Comparison of ENCODE assay signal across 8 mouse cellular contexts in the genomic region with DNA sequence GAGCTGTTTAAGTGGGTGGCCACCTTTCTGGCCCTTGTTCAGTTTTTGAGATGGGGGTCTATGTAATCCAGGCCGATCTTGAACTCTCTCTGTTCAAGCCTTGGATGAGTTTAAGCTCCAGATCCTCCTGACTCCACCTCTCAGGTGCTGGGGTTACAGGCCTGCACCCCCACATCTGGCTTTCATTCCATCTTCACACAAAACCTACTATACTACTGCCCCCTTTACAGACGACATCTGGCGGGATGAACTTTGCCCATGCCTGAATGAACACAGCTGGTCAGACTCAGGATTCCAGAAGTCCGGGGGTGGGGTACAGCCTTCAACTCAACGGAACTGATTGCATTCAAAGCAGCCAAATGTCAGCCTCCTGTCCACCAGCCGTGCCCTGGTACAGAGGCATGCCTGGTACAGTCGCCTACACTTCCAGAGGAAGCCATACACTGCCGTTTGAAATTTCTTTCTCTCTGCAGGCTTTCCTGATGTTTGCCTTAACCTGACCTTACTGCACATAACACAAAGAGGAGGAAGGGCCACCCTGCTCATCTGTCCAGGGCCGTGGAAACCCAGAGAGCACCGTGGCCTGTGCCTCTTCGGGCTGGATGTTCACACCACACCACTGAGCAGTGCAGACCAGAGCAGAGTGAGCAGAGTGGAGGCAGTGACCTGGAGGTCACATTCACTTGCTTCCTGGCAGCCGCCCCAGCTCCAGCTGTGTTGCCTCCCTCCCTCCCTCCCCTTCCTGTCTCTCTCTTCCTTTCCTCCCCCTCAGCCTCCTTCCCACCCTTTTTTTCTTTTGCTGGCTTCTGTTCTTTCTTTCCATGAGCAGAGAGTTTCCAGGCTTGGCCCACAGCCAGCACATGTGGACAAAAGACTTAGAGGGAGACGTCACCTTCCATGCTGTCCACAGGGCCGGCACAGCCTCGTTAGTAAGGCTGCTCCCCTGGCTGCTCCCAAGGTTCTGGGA. TPM values are rescaled to one million over a fixed set of nuclear protein-coding genes. Genes with fewer than 3 reads are reported as not detected.
DNase-seq lines count a peak whose midpoint lies in the region; ATAC-seq and TF ChIP-seq lines count a peak whose summit lies in the region.

No protein-coding gene starts in this region.

- peaks cover 5% of the 10 kb centered on the region; the same call in 1 of the 2 replicates for H3K4me1 ChIP-seq in brown adipose tissue, adult 24 weeks (ENCODE audit: control insufficient read depth, insufficient read depth, insufficient read length, low read length)
- peaks cover 27% of the 10 kb centered on the region for H3K4me1 ChIP-seq in hindbrain, postnatal 0 days (ENCODE audit: insufficient read depth, low read length)
- H3K4me1 ChIP-seq in limb, embryonic 15.5 days = peaks cover 62% of the 10 kb centered on the region
- peaks cover 43% of the 10 kb centered on the region for H3K4me1 ChIP-seq in midbrain, embryonic 16.5 days (ENCODE audit: control insufficient read depth, insufficient read depth, low read length)

- WGBS in hindbrain, postnatal 0 days = 16% methylated on average over 15 of the region's 15 CpGs
- WGBS in limb, embryonic 15.5 days = 14% methylated on average over 15 of the region's 15 CpGs
- 15% methylated on average over 15 of the region's 15 CpGs for whole genome bisulfite sequencing in midbrain, embryonic 16.5 days

- H3K27me3 ChIP-seq in hindbrain, postnatal 0 days (ENCODE audit: insufficient read depth, low read length) = no peaks in the 10 kb centered on the region
- H3K27me3 ChIP-seq in limb, embryonic 15.5 days = no peaks in the 10 kb centered on the region
- no peaks in the 10 kb centered on the region for H3K27me3 ChIP-seq in midbrain, embryonic 16.5 days (ENCODE audit: control insufficient read depth, insufficient read depth, low read depth, low read length)

- H3K9me3 ChIP-seq in hindbrain, postnatal 0 days (ENCODE audit: low read length) = no peaks in the 10 kb centered on the region
- no peaks in the 10 kb centered on the region for H3K9me3 ChIP-seq in limb, embryonic 15.5 days
- H3K9me3 ChIP-seq in midbrain, embryonic 16.5 days (replicated peaks; ENCODE audit: control insufficient read depth, low read length, poor library complexity, severe bottlenecking) = no peaks in the 10 kb centered on the region

- H3K27ac ChIP-seq in brown adipose tissue, adult 24 weeks (replicated peaks; ENCODE audit: low read depth, low read length) = peak overlapping the region; percentile 17; the same call in 1 of the 2 replicates
- H3K27ac ChIP-seq in hindbrain, postnatal 0 days = peak overlapping the region; percentile 64
- H3K27ac ChIP-seq in limb, embryonic 15.5 days = peak overlapping the region; percentile 90
- H3K27ac ChIP-seq in midbrain, embryonic 16.5 days (ENCODE audit: low read length) = peak overlapping the region; percentile 19

- ATAC-seq in hindbrain, postnatal 0 days = peak; percentile 84
- ATAC-seq in limb, embryonic 15.5 days (ENCODE audit: insufficient number of reproducible peaks, low FRiP score, low TSS enrichment, low read depth) = peak; percentile 82
- ATAC-seq in midbrain, embryonic 16.5 days = peak; percentile 81

- no peak for TF ChIP-seq CTCF in hindbrain, postnatal 0 days (IDR thresholded peaks at IDR 0.05; ENCODE audit: low read depth)

- DNase-seq in MN1 (ENCODE audit: low spot score) = peak; percentile 89
- peak; percentile 83 for DNase-seq in gastrocnemius, postnatal 25 days
- peak; percentile 82 for DNase-seq in hindbrain, postnatal 0 days (ENCODE audit: low spot score)
- peak; percentile 18 to 24 for DNase-seq in thymus, postnatal 36 days
- no peak for DNase-seq in layer of hippocampus, postnatal 25 days (ENCODE audit: extremely low spot score in 1 of 2, low spot score in 1 of 2)

- H3K9ac ChIP-seq in hindbrain, postnatal 0 days (replicated peaks; ENCODE audit: low read length) = no peak overlapping the region
- H3K9ac ChIP-seq in limb, embryonic 15.5 days = no peak overlapping the region
- peak overlapping the region; percentile 8; the same call in 1 of the 2 replicates for H3K9ac ChIP-seq in midbrain, embryonic 16.5 days (ENCODE audit: low read depth, low read length)

- H3K36me3 ChIP-seq in hindbrain, postnatal 0 days (ENCODE audit: insufficient read depth, low read length) = no peaks in the 10 kb centered on the region
- H3K36me3 ChIP-seq in limb, embryonic 15.5 days = no peaks in the 10 kb centered on the region
- no peaks in the 10 kb centered on the region for H3K36me3 ChIP-seq in midbrain, embryonic 16.5 days (ENCODE audit: control insufficient read depth, insufficient read depth, low read length)

- H3K4me2 ChIP-seq in hindbrain, postnatal 0 days (ENCODE audit: low read depth, low read length) = no peak overlapping the region
- peak overlapping the region; percentile 8; the same call in 1 of the 2 replicates for H3K4me2 ChIP-seq in limb, embryonic 15.5 days
- H3K4me2 ChIP-seq in midbrain, embryonic 16.5 days (ENCODE audit: low read length) = no peak overlapping the region

- H3K4me3 ChIP-seq in brown adipose tissue, adult 24 weeks (ENCODE audit: insufficient read depth, low read depth, low read length) = no peak overlapping the region
- H3K4me3 ChIP-seq in hindbrain, postnatal 0 days (ENCODE audit: low read length) = no peak overlapping the region
- H3K4me3 ChIP-seq in limb, embryonic 15.5 days = no peak overlapping the region
- no peak overlapping the region for H3K4me3 ChIP-seq in midbrain, embryonic 16.5 days (ENCODE audit: low read depth, low read length)

RNA-seq across cellular contexts. Expression of a gene that starts 14.8 kb away (rescaled TPM):
- 1.7 and 2.8 TPM in 2 replicates for polyA plus RNA-seq in brown adipose tissue, adult 24 weeks (2012; ENCODE audit: insufficient read depth, insufficient read length, missing spikeins)
- total RNA-seq in gastrocnemius, postnatal 25 days (2021) = 1 to 10 TPM; 4.6 to 4.7 TPM
- 19.2 and 30.4 TPM in 2 replicates for total RNA-seq in hindbrain, postnatal 0 days (2014; rRNA removed)
- 13.2 and 14.6 TPM in 2 replicates for polyA plus RNA-seq in hindbrain, postnatal 0 days (2015; fragmentation: Nextera tagmentation; extraction: Ambion mirVana)
- 16.6 and 21.7 TPM in 2 replicates for polyA plus RNA-seq in limb, embryonic 15.5 days (2015; fragmentation: Nextera tagmentation; extraction: Ambion mirVana)
- 15.6 and 17.0 TPM in 2 replicates for polyA plus RNA-seq in midbrain, embryonic 16.5 days (2015; fragmentation: Nextera tagmentation; extraction: Ambion mirVana)
- 10 to 100 TPM; 32.6 to 33.7 TPM for total RNA-seq in layer of hippocampus, postnatal 25 days (2021)

RNA-seq across cellular contexts. Expression of a gene that starts 30.8 kb away (rescaled TPM):
- polyA plus RNA-seq in brown adipose tissue, adult 24 weeks (2012; ENCODE audit: insufficient read depth, insufficient read length, missing spikeins) = 10.4 and 12.6 TPM in 2 replicates
- 1 to 10 TPM; 5.9 to 7.3 TPM for total RNA-seq in gastrocnemius, postnatal 25 days (2021)
- 14.8 and 18.8 TPM in 2 replicates for total RNA-seq in hindbrain, postnatal 0 days (2014; rRNA removed)
- polyA plus RNA-seq in hindbrain, postnatal 0 days (2015; fragmentation: Nextera tagmentation; extraction: Ambion mirVana) = 35.6 and 36.9 TPM in 2 replicates
- polyA plus RNA-seq in limb, embryonic 15.5 days (2015; fragmentation: Nextera tagmentation; extraction: Ambion mirVana) = 36.6 and 48.3 TPM in 2 replicates
- 47.2 and 50.3 TPM in 2 replicates for polyA plus RNA-seq in midbrain, embryonic 16.5 days (2015; fragmentation: Nextera tagmentation; extraction: Ambion mirVana)
- 10 to 100 TPM; 30.1 to 32.8 TPM for total RNA-seq in layer of hippocampus, postnatal 25 days (2021)

RNA-seq across cellular contexts. Expression of a gene that starts 42.6 kb away (rescaled TPM):
- polyA plus RNA-seq in brown adipose tissue, adult 24 weeks (2012; ENCODE audit: insufficient read depth, insufficient read length, missing spikeins) = not detected in 2 replicates
- not detected for total RNA-seq in gastrocnemius, postnatal 25 days (2021)
- not detected in 2 replicates for total RNA-seq in hindbrain, postnatal 0 days (2014; rRNA removed)
- 1.3 and 2.5 TPM in 2 replicates for polyA plus RNA-seq in hindbrain, postnatal 0 days (2015; fragmentation: Nextera tagmentation; extraction: Ambion mirVana)
- 1.6 and 3.1 TPM in 2 replicates for polyA plus RNA-seq in limb, embryonic 15.5 days (2015; fragmentation: Nextera tagmentation; extraction: Ambion mirVana)
- polyA plus RNA-seq in midbrain, embryonic 16.5 days (2015; fragmentation: Nextera tagmentation; extraction: Ambion mirVana) = 0.70 and 2.1 TPM in 2 replicates
- not detected for total RNA-seq in layer of hippocampus, postnatal 25 days (2021)

RNA-seq across cellular contexts. Expression of a gene that starts 49.5 kb away (rescaled TPM):
- 819 and 928 TPM in 2 replicates for polyA plus RNA-seq in brown adipose tissue, adult 24 weeks (2012; ENCODE audit: insufficient read depth, insufficient read length, missing spikeins)
- 100 to 1,000 TPM; 442 to 448 TPM for total RNA-seq in gastrocnemius, postnatal 25 days (2021)
- 212 and 454 TPM in 2 replicates for total RNA-seq in hindbrain, postnatal 0 days (2014; rRNA removed)
- polyA plus RNA-seq in hindbrain, postnatal 0 days (2015; fragmentation: Nextera tagmentation; extraction: Ambion mirVana) = 664 and 698 TPM in 2 replicates
- 272 and 308 TPM in 2 replicates for polyA plus RNA-seq in limb, embryonic 15.5 days (2015; fragmentation: Nextera tagmentation; extraction: Ambion mirVana)
- polyA plus RNA-seq in midbrain, embryonic 16.5 days (2015; fragmentation: Nextera tagmentation; extraction: Ambion mirVana) = 390 and 451 TPM in 2 replicates
- total RNA-seq in layer of hippocampus, postnatal 25 days (2021) = 100 to 1,000 TPM; 176 to 196 TPM

Comparison
In these comparisons a context has a peak if more than half of its experiments do, and no peak if none do; other contexts are left out.
1. DNase-seq: peak in MN1 (single experiment), gastrocnemius, postnatal 25 days (single experiment), hindbrain, postnatal 0 days (single experiment) and thymus, postnatal 36 days (2 of 2); none in layer of hippocampus, postnatal 25 days (0 of 2).
2. H3K27ac ChIP-seq: peak in every context shown above with its lines; median percentile 90 in limb, embryonic 15.5 days; 64 in hindbrain, postnatal 0 days; 19 in midbrain, embryonic 16.5 days; 17 in brown adipose tissue, adult 24 weeks.
3. Peak in every context shown above with its lines, with median percentiles within 50 percentile points of each other: ATAC-seq.